Mouse (Mus musculus) bone marrow, adult 2 months (tissue): Measurements from ENCODE around the gene Vmac.

Experiments used
- CTCF ChIP-seq: fragments of 200-500 bp; IDR thresholded peaks from 2 replicates; pipeline ENCODE4 v1.5.1; 2011; ENCODE audit warnings: low read length, control low read depth; ENCODE audit not compliant: control insufficient read depth, insufficient read depth
- POLR2A ChIP-seq: fragments of 200-500 bp; IDR thresholded peaks from 2 replicates; pipeline ENCODE4 v1.6.1; 2011; ENCODE audit warnings: low read depth, mild to moderate bottlenecking, control low read depth, low read length, borderline replicate concordance; ENCODE audit not compliant: control insufficient read depth

DNA sequence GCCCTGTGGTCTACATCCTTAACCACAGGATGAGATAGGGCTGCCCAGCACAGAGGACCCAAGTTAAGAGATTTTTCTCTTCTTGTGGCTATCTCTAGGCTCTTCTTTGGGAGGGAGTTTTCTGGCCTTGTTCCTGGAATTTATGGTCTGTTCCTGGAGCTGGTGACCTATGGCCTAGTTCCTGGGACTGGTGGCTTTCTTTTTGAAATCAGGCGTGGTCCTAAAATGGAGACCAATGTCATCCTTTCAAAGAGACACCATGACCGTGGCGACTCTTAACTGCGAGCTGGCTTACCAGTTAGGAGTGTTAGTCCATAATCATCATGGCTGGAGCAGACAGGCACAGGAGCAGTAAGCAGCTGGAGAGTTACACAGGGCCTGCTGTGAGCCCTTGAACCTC is 51.4 kb downstream of the Vmac start:
- TF ChIP-seq CTCF (no peak), POLR2A (no peak)
